Mouse (Mus musculus): ENCODE results near the gene Olfr105-ps. TPM values are rescaled to one million over a fixed set of nuclear protein-coding genes. Genes with fewer than 3 reads are reported as not detected.

The Olfr105-ps gene
- total RNA-seq (2021) = not detected

GRCm38 (mm10) chr17:37378733-37379132, at the start of gene Olfr105-ps:
Olfr105-ps (plus strand) TSS chr17:37379033.
- intact Hi-C loops (cut with DNase I) = no loop called here
- DNase-seq (ENCODE audit: extremely low spot score in 1 of 2, low spot score in 2 of 2) = no peak

GRCm38 (mm10) chr17:37339598-37339997, 39.2 kb upstream of the Olfr105-ps start, which contains the start of gene Olfr103:
Olfr103 (minus strand) TSS chr17:37339698.
- intact Hi-C loops (cut with DNase I) = no loop called here
- no peak for DNase-seq (ENCODE audit: extremely low spot score in 1 of 2, low spot score in 2 of 2)

- intact Hi-C loops (cut with DNase I) = no loop called here
- DNase-seq (ENCODE audit: extremely low spot score in 1 of 2, low spot score in 2 of 2) = no peak
Observed at GRCm38 (mm10) chr17:37359282-37359681, 19.6 kb upstream of the Olfr105-ps start, which contains the start of gene Olfr104-ps. Olfr104-ps (plus strand) TSS chr17:37359582.

GRCm38 (mm10) chr17:37390093-37390492, 11.3 kb downstream of the Olfr105-ps start, which contains the start of gene Olfr106-ps:
Olfr106-ps (plus strand) TSS chr17:37390393.
- intact Hi-C loops (cut with DNase I) = no loop called here
- DNase-seq (ENCODE audit: extremely low spot score in 1 of 2, low spot score in 2 of 2) = no peak

GRCm38 (mm10) chr17:37398926-37399325, 20.1 kb downstream of the Olfr105-ps start, which contains the start of gene Olfr107:
Olfr107 (plus strand) TSS chr17:37399226.
- DNase-seq (ENCODE audit: extremely low spot score in 1 of 2, low spot score in 2 of 2) = no peak
- intact Hi-C loops (cut with DNase I) = no loop called here

GRCm38 (mm10) chr17:37413380-37413779, 34.5 kb downstream of the Olfr105-ps start:
- intact Hi-C loops (cut with DNase I) = no loop called here
- DNase-seq (ENCODE audit: extremely low spot score in 1 of 2, low spot score in 2 of 2) = no peak

Other genes with a start within 250 kb of the Olfr105-ps start
- not detected for gene Olfr93, start 217.5 kb upstream of the Olfr105-ps start, total RNA-seq (2021)
- not detected for gene Ubd, start 185.1 kb upstream of the Olfr105-ps start, total RNA-seq (2021)
- not detected for gene Olfr94, start 178.0 kb upstream of the Olfr105-ps start, total RNA-seq (2021)
- not detected for gene Olfr95, start 165.9 kb upstream of the Olfr105-ps start, total RNA-seq (2021)
- not detected for gene Olfr96, start 158.9 kb upstream of the Olfr105-ps start, total RNA-seq (2021)
- gene Olfr97, start 141.7 kb upstream of the Olfr105-ps start, total RNA-seq (2021) = not detected
- gene Olfr98, start 115.3 kb upstream of the Olfr105-ps start, total RNA-seq (2021) = not detected
- gene H2-M3, start 108.8 kb upstream of the Olfr105-ps start, total RNA-seq (2021) = 1 to 10 TPM; 2.7 to 3.1 TPM
- gene Olfr99, start 95.6 kb upstream of the Olfr105-ps start, total RNA-seq (2021) = not detected
- not detected for gene Olfr101, start 74.7 kb upstream of the Olfr105-ps start, total RNA-seq (2021)
- not detected for gene Olfr102, start 62.0 kb upstream of the Olfr105-ps start, total RNA-seq (2021)
- not detected for gene Olfr103, start 39.3 kb upstream of the Olfr105-ps start, total RNA-seq (2021)
- gene Olfr104-ps, start 19.5 kb upstream of the Olfr105-ps start, total RNA-seq (2021) = not detected
- not detected for gene Olfr106-ps, start 11.4 kb downstream of the Olfr105-ps start, total RNA-seq (2021)
- under 1 TPM in 1 of 2 experiments, not detected in 1; 0.11 TPM for gene Olfr107, start 20.2 kb downstream of the Olfr105-ps start, total RNA-seq (2021)
- gene Olfr108, start 66.4 kb downstream of the Olfr105-ps start, total RNA-seq (2021) = not detected
- gene Olfr109, start 79.9 kb downstream of the Olfr105-ps start, total RNA-seq (2021) = not detected
- not detected for gene H2-M2, start 104.5 kb downstream of the Olfr105-ps start, total RNA-seq (2021)
- not detected for gene Olfr110, start 113.4 kb downstream of the Olfr105-ps start, total RNA-seq (2021)
- not detected for gene Olfr111, start 129.0 kb downstream of the Olfr105-ps start, total RNA-seq (2021)
- gene Olfr112, start 190.4 kb downstream of the Olfr105-ps start, total RNA-seq (2021) = not detected
- gene Olfr113, start 198.6 kb downstream of the Olfr105-ps start, total RNA-seq (2021) = not detected
- gene Olfr114, start 213.7 kb downstream of the Olfr105-ps start, total RNA-seq (2021) = not detected
- not detected for gene Olfr115, start 248.1 kb downstream of the Olfr105-ps start, total RNA-seq (2021)
- gene Olfr116, start 248.2 kb downstream of the Olfr105-ps start, total RNA-seq (2021) = not detected